Mouse (Mus musculus): ENCODE results near the gene Gabra4.

DNA sequence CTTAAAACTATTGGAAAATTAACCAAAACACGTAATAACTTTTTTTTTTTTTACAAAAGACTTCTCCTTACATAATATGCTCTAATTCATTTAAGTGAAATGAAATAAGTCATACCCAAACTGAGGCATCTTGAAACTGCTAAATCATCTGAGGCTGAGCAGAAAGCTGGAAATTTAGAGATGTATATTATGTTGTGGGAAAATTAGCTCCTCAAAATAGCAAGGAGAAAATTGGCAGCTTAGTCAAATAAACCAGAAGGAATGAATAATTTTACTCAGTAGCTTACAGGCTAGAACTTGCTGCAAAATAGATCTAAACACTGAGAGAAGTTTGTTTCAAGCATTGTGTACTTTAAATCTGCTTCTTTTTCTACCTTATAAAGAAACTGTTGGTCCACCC, 49.4 kb downstream of the Gabra4 start:
- TF ChIP-seq POLR2A (IDR thresholded peaks at IDR 0.05; ENCODE audit: low read depth, low read length) (no peak), CTCF (conservative IDR thresholded peaks at IDR 0.05; ENCODE audit: insufficient read depth, insufficient read length, low read depth, low read length) (no peak)
